Mouse (Mus musculus) right cerebral cortex, adult 18-20 months (tissue): Measurements from ENCODE around the gene Il21.

ENCODE experiments used
- DNase-seq: peaks from one replicate; pipeline ENCODE4 v3.0.0; 2022; ENCODE audit warnings: mixed read lengths

Gene Il21

DNA sequence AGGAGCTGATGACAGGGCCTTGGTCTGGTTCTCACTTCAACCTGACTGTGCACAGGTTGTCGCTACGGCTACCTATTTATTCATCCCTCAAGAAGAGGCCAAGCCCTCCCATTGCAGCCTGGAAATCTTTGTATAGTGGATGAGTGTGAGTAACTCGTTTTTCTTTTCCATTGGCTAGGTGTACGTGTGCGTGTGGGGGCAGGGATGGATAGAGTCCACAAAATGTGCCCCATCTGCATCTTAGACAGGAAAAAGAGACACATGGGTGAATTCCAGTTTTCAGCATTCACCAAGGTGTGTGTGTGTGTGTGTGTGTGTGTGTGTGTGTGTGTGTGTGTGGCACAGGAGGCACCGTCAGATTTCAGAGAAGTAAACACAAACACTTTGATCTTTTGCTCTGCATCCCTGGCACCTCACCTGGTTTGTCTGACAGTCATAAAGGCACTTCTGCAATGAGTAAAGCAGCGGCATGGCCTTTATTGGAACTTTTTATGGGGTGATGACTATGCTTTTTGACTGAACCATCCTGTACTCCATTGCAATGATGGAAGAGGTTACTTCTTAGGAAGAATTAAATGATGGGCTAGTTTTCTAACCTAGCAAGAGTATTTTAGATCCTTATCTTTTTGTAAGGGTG, at the start of gene Il21:
TSS of gene Il21 (minus strand) at position 51 of the 637 bp plus-strand sequence.
- no peak for DNase-seq

DNA sequence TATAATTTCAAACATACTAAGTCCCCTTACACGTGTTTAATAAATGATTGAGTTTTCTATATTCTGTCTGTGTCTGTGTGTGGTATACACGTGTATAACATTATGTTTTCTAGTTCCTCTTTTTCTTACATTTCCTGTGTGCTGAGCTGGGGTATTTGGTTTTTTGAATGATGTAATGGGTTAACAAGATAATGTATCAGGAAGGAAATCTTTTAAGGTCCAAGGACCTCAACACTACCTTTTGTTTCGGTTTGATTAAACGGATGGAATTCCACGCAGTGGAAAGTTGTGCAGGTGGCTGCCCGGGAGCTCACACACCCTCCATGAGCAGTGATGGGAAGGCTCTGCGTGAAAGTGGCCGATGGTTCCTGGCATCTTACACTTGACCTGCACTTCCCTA, 48.4 kb upstream of the Il21 start:
- DNase-seq: no peak

GRCm38 (mm10) chr3:37280221-37280620, 47.8 kb upstream of the Il21 start:
- DNase-seq: no peak

DNA sequence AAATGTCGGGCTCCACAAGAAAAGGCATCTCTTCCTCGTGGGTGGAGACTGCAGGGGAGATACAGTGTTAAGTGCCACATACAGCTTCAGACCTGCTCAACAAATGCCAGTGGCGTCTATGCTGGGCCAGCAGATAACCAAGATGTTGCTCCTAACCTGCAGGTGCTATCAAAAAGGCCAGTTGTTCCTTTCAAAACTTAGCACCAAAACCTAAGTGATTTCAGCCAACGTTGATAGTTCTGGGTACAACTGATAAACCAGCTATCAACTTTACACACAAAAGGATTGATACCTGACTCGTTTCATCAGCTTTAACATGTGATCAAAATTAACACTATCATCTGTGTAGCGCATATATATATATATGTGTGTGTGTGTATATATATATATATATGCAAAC, 42.2 kb upstream of the Il21 start:
- no peak for DNase-seq

GRCm38 (mm10) chr3:37273092-37273491, 40.7 kb upstream of the Il21 start:
- no peak for DNase-seq

DNA sequence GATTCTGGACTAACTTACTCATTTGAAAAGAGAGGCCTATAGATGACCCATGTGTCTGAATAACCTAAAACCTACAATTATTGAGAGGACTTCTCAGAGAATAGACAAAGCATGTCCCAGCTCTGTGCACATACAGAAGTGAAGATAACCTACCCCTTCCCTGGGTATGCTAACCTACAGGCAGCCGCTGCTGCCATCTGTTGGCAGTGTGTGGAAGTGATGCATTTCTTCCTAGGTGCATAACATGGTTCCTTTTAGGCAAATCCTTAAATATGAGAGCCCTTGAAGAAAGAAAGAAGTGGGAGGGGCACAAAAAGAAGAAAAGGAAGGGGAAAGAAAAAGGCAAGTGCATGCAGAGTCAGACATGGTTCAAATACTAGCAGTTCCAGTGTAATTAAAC, 38.8 kb upstream of the Il21 start:
- peak; percentile 67 for DNase-seq

- DNase-seq: no peak
Measured at GRCm38 (mm10) chr3:37269926-37270325, 37.5 kb upstream of the Il21 start.

DNA sequence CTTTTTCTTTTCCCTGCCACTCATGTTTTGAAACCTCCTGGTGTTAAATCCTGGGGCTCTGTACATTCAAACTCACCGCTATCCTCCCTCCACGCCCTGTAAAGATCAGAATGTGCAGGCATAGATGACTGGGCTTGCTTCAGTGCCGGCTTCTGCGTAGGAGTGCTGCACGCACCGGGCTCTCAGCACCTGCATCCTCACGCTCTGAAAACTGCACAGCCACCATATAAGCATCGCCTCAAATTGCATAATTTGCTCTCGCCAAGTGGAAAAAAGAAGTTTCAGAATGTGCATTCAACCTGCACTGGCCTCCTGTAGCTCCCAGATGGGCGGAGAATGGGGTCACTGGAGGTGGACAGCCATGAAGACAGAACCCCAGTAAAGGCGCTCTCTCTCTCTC, 35.9 kb upstream of the Il21 start:
- DNase-seq: peak; percentile 37

DNA sequence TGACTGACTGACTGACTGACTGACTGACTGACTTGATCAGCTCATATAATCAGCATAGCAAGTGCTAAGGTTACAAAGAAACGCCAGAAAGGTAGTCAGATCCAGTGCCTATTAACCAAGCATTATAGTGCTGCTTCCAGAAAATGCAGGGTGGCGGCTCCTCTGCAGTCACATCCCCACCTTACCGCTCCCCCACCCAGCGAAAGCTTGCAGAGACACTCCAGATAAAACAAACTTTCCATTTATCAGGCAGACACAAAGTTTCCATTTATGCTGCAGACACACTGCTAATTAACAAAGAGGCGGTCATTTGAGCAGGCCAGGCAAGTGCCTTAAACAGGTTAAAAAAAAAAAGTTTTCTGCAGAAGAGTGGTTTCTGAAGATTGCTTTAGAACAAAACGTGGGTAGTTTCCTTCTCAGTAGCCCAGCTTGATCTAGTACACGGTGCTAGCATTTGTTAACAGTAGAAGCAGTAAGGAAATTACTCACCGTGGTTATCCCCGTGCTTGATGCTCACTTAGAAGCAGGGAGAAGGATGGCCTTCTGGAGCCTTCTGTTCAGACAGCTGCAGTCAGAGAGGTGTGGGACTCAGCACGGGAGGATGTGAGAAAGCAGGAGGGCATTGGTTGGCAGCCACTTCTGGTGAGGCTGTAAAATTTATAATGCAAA, 27.0 kb upstream of the Il21 start:
- DNase-seq: peak; percentile 84

- no peak for DNase-seq
Measured at GRCm38 (mm10) chr3:37257776-37258175, 25.3 kb upstream of the Il21 start.

DNA sequence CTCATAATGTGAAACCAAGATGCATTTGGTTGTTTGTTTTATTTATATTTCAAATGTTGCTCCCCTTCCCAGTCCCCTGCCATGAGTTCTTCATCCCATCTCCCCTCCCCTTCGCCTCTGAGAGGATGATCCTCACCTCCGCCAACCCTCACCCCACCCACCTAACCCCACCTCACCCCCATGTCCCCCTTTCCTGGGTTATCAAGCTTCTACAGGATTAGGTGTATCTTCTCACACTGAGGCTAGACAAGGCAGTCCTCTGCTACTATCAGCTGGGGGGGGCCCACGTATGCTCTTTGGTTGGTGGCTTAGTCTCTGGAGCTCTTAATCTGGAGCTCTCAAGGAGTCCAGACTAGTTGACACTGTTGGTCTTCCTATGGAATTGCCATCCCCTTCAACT, 18.5 kb upstream of the Il21 start:
- no peak for DNase-seq

DNA sequence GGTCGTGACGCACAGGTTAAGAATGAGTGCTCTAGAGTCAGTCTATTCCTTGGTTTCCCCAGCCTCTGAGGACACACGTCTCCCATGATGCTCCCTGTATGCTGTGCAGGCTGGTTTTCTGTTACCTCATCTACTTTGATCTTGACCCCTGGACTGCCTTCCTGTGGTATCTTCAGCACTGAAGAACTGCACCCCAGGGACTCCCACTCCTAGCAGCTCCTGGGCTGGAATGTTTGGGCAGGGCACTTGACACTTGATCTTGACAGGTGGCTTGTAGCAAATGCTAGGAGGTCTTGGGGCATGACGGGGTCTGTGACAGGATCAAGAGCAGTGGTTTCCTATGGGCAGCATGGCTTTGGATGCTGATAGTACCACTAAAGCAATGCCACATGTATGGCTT, 2.6 kb upstream of the Il21 start:
- DNase-seq: no peak

DNA sequence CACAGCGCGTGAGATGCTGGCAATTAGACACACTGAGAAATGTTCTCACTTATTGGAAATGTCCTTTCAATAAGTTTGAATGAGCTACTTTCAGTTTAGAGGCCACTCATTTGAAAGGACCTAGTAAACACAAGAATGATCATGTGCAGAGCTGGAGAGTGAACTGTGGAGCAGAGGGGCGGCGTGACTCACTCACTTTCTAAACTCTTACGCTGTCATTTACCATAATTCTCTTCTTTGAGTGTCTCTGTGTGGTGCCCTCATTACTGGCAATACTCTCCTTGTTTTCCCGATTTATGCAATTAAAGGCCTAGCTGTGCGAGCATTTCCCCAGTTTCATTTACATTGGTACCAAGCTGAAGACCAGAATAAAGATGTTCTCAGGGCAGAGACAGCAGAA, 1.3 kb downstream of the Il21 start:
- no peak for DNase-seq

- no peak for DNase-seq
Measured at GRCm38 (mm10) chr3:37229082-37229829, 3.2 kb downstream of the Il21 start.

DNA sequence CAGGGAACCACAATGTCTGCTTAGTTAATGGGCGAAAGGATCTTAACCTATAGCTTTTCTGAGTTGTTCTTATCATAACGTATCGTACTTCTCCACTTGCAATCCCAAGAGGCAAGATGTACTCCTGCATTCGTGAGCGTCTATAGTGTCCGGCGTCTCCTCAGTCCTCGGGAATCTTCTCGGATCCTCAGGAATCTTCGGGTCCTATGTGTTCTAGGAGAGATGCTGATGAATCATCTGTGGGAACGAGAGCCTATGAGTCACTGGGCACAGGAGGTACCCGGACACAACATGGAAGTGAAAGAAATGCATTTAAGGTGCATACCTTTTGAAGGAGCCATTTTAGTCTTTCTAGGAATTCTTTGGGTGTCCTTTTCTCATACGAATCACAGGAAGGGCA, 7.3 kb downstream of the Il21 start:
- DNase-seq: no peak

DNA sequence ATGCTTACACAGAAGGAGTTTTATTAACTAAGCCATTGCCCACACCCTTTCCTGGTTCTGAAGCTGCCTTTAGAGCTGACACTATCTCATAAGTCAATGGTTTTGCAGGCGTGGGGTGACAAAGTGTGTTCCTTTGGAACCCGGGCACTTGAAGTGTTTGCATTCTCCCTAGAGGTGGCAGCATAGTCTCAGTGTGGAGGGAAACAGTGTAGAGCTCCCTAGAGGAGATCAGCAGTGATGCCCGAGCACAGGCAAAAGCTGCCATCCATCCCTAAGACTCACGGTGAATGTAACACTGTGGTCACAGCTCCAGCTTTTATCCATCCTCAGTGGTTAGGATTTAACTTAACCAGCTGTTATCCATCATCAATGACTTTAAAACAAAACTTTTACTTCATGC, 13.4 kb downstream of the Il21 start:
- DNase-seq: peak; percentile 76

DNA sequence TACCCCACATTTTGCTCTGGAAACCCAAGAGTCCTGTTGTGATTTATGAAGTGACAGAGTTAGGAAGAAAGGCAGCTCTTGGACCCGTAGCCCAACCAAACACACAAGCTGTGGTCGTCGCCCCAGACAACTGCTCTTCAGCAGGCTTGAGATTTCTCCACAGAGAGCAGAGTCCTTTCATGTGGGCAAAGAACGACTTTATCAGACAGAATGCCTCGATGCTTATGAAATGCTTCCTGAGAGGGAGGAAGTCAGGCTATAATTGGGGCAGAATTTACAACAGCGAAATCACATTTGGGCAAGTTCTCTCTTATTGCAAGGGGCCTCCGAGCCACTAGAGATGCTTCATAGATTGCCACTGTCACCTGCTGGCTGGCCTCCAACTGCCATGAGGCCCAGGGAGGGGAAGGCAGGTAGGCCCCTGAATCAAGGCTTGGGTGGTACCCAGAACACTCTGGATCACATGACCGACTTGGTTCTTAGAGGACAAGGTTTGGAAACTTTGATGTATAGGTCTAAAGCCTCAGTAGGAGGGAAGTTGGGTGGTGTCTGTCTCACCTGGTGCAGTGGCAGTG, 27.1 kb downstream of the Il21 start:
- no peak for DNase-seq

DNA sequence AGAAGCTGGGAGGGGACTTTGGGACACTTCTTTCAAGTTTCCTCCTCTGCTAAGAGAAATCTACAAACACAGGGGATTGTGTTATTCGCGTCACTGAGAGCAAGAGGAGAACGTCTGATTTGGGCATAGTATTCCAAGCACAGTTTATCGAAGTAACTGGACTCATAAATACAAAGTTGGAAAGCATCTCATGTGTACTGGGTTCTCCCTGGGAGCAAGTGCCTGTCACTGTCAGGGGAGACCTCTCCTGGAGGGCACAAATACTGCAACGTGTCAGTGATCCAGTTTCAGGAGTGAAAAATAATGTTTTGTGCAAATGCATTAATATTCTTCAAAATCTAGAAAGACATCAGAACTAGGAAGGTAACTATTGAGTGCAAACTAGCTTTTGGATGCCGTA, 27.9 kb downstream of the Il21 start:
- peak; percentile 15 for DNase-seq

- peak; percentile 80 for DNase-seq
Measured at GRCm38 (mm10) chr3:37203984-37204428, 28.4 kb downstream of the Il21 start.

GRCm38 (mm10) chr3:37202856-37203255, 29.6 kb downstream of the Il21 start:
- no peak for DNase-seq

GRCm38 (mm10) chr3:37201122-37201916, 31.1 kb downstream of the Il21 start:
- no peak for DNase-seq

DNA sequence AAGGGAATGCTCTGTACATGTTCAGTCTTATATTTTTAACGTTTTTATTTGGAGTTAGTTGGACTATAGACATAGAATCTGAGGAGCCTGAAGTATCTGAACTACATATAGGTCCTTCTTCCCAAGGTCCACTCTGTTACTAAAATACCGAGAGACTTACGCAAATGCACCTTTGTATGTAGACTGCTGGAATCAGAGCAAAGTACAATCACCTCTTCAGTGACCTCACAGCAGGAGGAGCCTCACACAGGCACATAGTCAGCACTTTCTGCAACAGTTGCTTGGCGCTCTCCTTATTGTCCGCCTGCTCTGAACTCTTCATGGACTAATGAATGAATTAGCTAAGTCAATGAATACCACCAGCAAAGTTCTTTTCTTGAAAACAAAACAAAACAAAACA, 34.1 kb downstream of the Il21 start:
- DNase-seq: no peak

DNA sequence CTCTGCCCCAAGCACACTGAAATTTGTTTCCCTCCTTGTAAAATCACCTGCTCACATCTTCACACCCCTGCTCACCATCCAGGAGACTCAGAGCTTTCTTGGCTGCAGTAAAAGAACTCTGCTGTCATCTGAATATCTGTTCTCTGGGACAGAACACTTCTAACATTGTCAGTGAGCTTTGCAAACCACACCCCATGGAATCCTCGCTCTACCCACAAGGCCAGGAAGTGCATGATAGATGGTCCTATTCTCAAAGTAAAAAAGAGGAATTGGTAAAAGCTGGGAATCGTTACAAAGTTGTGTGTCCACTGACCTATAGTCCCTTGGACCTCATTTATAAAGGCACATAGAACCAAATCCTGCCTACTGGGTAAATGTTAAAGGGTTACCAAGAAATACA, 40.5 kb downstream of the Il21 start:
- DNase-seq: no peak
